Mouse (Mus musculus) erythroblast, embryonic 14.5 days (primary cell): ENCODE data around the gene Epb41l4b.

Experiments
- GATA1 ChIP-seq: IDR thresholded peaks from 2 replicates; pipeline ENCODE4 v1.6.1; 2012; ENCODE audit warnings: low read length, inconsistent platforms, mixed read lengths
- TAL1 ChIP-seq: IDR thresholded peaks from 3 replicates; pipeline ENCODE4 v1.6.1; 2012; ENCODE audit warnings: low read length, inconsistent platforms, mixed read lengths

GRCm38 (mm10) chr4:57046160-57046571, 97.1 kb downstream of the Epb41l4b start:
- TF ChIP-seq GATA1 (no peak), TAL1 (no peak)
